17 mouse cellular contexts compared by ENCODE assay signal in the genomic region with DNA sequence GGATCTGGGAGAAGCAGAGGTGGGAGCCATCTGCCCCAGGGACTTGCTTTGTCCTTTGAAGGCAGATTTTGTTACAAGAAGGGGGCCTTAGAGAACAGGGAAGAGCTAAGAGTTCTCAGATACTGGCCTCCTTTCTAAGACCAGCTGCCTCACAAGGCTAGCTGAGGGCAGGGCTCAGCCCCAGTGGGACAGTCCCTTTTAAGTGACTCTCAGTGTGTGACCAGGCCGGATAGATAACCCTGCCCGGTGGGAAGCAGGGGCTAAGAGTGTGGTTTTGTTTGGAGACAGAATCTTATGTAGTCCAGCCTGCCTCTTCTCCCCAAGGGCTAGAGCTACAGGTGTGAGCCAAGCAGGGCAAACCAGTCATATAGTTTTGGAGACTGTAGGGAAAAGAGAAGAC. TPM values are rescaled to one million over a fixed set of nuclear protein-coding genes. Genes with fewer than 3 reads are reported as not detected.
DNase-seq lines count a peak whose midpoint lies in the region; ATAC-seq and TF ChIP-seq lines count a peak whose summit lies in the region.
"Had no signal": no experiment of that assay in that cellular context is flagged by ENCODE, and none has a peak within 500 bp of the region (broad histone marks: within the 10 kb centered on the region; RNA-seq: fewer than 3 reads in every experiment).

No protein-coding gene starts in this region.

- ATAC-seq in kidney, embryonic 15.5 days (replicated peaks; ENCODE audit: low FRiP score) = no peak
- ATAC-seq in embryonic facial prominence, embryonic 12.5 days (ENCODE audit: insufficient number of reproducible peaks, insufficient read depth, low FRiP score, low TSS enrichment) = no peak
- ATAC-seq in limb, embryonic 14.5 days (ENCODE audit: low FRiP score, low read depth) = no peak

- H3K4me2 ChIP-seq in kidney, embryonic 15.5 days = peak overlapping the region; percentile 94
- no peak overlapping the region; the same call in 1 of the 2 replicates for H3K4me2 ChIP-seq in embryonic facial prominence, embryonic 12.5 days (replicated peaks)
- H3K4me2 ChIP-seq in limb, embryonic 14.5 days (replicated peaks; ENCODE audit: low read depth, low read length, severe bottlenecking) = no peak overlapping the region

- H3K36me3 ChIP-seq in kidney, embryonic 15.5 days = no peaks in the 10 kb centered on the region
- H3K36me3 ChIP-seq in embryonic facial prominence, embryonic 12.5 days = no peaks in the 10 kb centered on the region
- H3K36me3 ChIP-seq in limb, embryonic 14.5 days (ENCODE audit: control insufficient read depth, insufficient read depth, low read length) = no peaks in the 10 kb centered on the region
- H3K36me3 ChIP-seq: limb, embryonic 15.5 days; midbrain, embryonic 10.5 days had no signal

- no peaks in the 10 kb centered on the region for H3K9me3 ChIP-seq in kidney, embryonic 15.5 days (replicated peaks)
- H3K9me3 ChIP-seq in embryonic facial prominence, embryonic 12.5 days = no peaks in the 10 kb centered on the region
- no peaks in the 10 kb centered on the region for H3K9me3 ChIP-seq in limb, embryonic 14.5 days (ENCODE audit: control insufficient read depth, low read length)
- H3K9me3 ChIP-seq: limb, embryonic 15.5 days; midbrain, embryonic 10.5 days had no signal

- intact Hi-C loops in gastrocnemius, adult 2 months (cut with DNase I) = no loop called here
- intact Hi-C loops in left cerebral cortex, postnatal 36 days (cut with DNase I) = no loop called here

- H3K27ac ChIP-seq in gastrocnemius, adult 2 months = peak overlapping the region; percentile 98
- H3K27ac ChIP-seq in kidney, embryonic 15.5 days = peak overlapping the region; percentile 98
- 0 out of 2 replicates have a peak overlapping the region, but pooled peaks have one; percentile 51 for H3K27ac ChIP-seq in embryonic facial prominence, embryonic 12.5 days
- H3K27ac ChIP-seq in limb, embryonic 14.5 days (replicated peaks; ENCODE audit: low read depth, low read length) = no peak overlapping the region
- H3K27ac ChIP-seq: limb, embryonic 15.5 days; midbrain, embryonic 10.5 days had no signal

- H3K4me3 ChIP-seq in gastrocnemius, adult 2 months = no peak overlapping the region
- no peak overlapping the region for H3K4me3 ChIP-seq in kidney, embryonic 15.5 days (replicated peaks)
- H3K4me3 ChIP-seq in embryonic facial prominence, embryonic 12.5 days = no peak overlapping the region
- H3K4me3 ChIP-seq in limb, embryonic 14.5 days (replicated peaks; ENCODE audit: low read length) = no peak overlapping the region

- no peaks in the 10 kb centered on the region for H3K27me3 ChIP-seq in kidney, embryonic 15.5 days
- no peaks in the 10 kb centered on the region for H3K27me3 ChIP-seq in embryonic facial prominence, embryonic 12.5 days
- no peaks in the 10 kb centered on the region for H3K27me3 ChIP-seq in limb, embryonic 14.5 days (ENCODE audit: control insufficient read depth, insufficient read depth, low read length)
- H3K27me3 ChIP-seq: limb, embryonic 15.5 days had no signal

- peaks cover 80% of the 10 kb centered on the region for H3K4me1 ChIP-seq in kidney, embryonic 15.5 days
- peaks cover 35% of the 10 kb centered on the region for H3K4me1 ChIP-seq in embryonic facial prominence, embryonic 12.5 days
- peaks cover 21% of the 10 kb centered on the region for H3K4me1 ChIP-seq in limb, embryonic 14.5 days (ENCODE audit: control insufficient read depth, insufficient read depth, low read length)

- 8% methylated on average over 2 of the region's 2 CpGs for WGBS in kidney, embryonic 15.5 days
- 9% methylated on average over 2 of the region's 2 CpGs for WGBS in embryonic facial prominence, embryonic 12.5 days
- whole genome bisulfite sequencing in limb, embryonic 14.5 days = 8% methylated on average over 2 of the region's 2 CpGs

- TF ChIP-seq POLR2A in limb, embryonic 14.5 days (IDR thresholded peaks at IDR 0.05; ENCODE audit: borderline replicate concordance, extremely low read depth, insufficient read depth, insufficient read length) = no peak

- DNase-seq in gastrocnemius, adult 2 months = no peak
- no peak for DNase-seq in gastrocnemius, postnatal 4 days (ENCODE audit: low spot score in 2 of 2)
- no peak for DNase-seq in kidney, adult 11 months
- DNase-seq in limb, embryonic 14.5 days (ENCODE audit: low spot score) = no peak
- DNase-seq in left cerebral cortex, postnatal 36 days (ENCODE audit: low spot score in 2 of 2) = no peak
- DNase-seq: adrenal gland, postnatal 25 days; lung, adult 2 months; right cerebral cortex, postnatal 14 days had no signal

- no peak overlapping the region for H3K9ac ChIP-seq in kidney, embryonic 15.5 days
- no peak overlapping the region for H3K9ac ChIP-seq in embryonic facial prominence, embryonic 12.5 days
- 0 out of 2 replicates have a peak overlapping the region, but pooled peaks have one; percentile 87 for H3K9ac ChIP-seq in limb, embryonic 14.5 days (ENCODE audit: low read depth, low read length, severe bottlenecking)
- H3K9ac ChIP-seq: limb, embryonic 15.5 days had no signal

- no peak for TF ChIP-seq CTCF in gastrocnemius, adult 2 months (IDR thresholded peaks at IDR 0.05)

RNA-seq across cellular contexts. Expression of gene Gprc5c, which starts 1.4 kb away (rescaled TPM):
- total RNA-seq in gastrocnemius, adult 2 months (2021) = 10 to 100 TPM; 45.4 to 82.1 TPM
- total RNA-seq in gastrocnemius, postnatal 4 days (2021) = 10 to 100 TPM; 51.0 to 57.9 TPM
- polyA plus RNA-seq in kidney, embryonic 15.5 days (2015; fragmentation: Nextera tagmentation; extraction: Ambion mirVana) = 119 TPM in 2 replicates
- 55.7 and 56.3 TPM in 2 replicates for polyA plus RNA-seq in embryonic facial prominence, embryonic 12.5 days (2016; fragmentation: Nextera tagmentation; extraction: Ambion mirVana)
- 34.1 and 48.8 TPM in 2 replicates for polyA plus RNA-seq in limb, embryonic 14.5 days (2012; rRNA removed)
- polyA plus RNA-seq in limb, embryonic 14.5 days (2014; fragmentation: Nextera tagmentation; extraction: Ambion mirVana) = 35.5 and 42.3 TPM in 2 replicates
- 1 to 10 TPM; 4.7 to 8.0 TPM for total RNA-seq in left cerebral cortex, postnatal 36 days (2021)
- total RNA-seq: hematopoietic stem cell, adult 5-6 weeks; MEL had no signal

RNA-seq across cellular contexts. Expression of gene Cd300a, which starts 40.3 kb away (rescaled TPM):
- total RNA-seq in gastrocnemius, adult 2 months (2021) = under 1 TPM; 0.50 to 0.66 TPM
- 1 to 10 TPM; 1.3 to 2.0 TPM for total RNA-seq in gastrocnemius, postnatal 4 days (2021)
- polyA plus RNA-seq in kidney, embryonic 15.5 days (2015; fragmentation: Nextera tagmentation; extraction: Ambion mirVana) = 1.7 and 1.8 TPM in 2 replicates
- polyA plus RNA-seq in embryonic facial prominence, embryonic 12.5 days (2016; fragmentation: Nextera tagmentation; extraction: Ambion mirVana) = 0.87 and 1.5 TPM in 2 replicates
- 2.2 and 3.1 TPM in 2 replicates for polyA plus RNA-seq in limb, embryonic 14.5 days (2012; rRNA removed)
- 1.2 and 1.5 TPM in 2 replicates for polyA plus RNA-seq in limb, embryonic 14.5 days (2014; fragmentation: Nextera tagmentation; extraction: Ambion mirVana)
- total RNA-seq in left cerebral cortex, postnatal 36 days (2021) = under 1 TPM; 0.42 to 0.61 TPM
- total RNA-seq: MEL had no signal

RNA-seq across cellular contexts. Expression of gene Gpr142, which starts 50.8 kb away (rescaled TPM):
- not detected for total RNA-seq in gastrocnemius, adult 2 months (2021)
- not detected for total RNA-seq in gastrocnemius, postnatal 4 days (2021)
- polyA plus RNA-seq in kidney, embryonic 15.5 days (2015; fragmentation: Nextera tagmentation; extraction: Ambion mirVana) = 0.14 TPM in 1 of 2 replicates, not detected in the other
- not detected in 2 replicates for polyA plus RNA-seq in embryonic facial prominence, embryonic 12.5 days (2016; fragmentation: Nextera tagmentation; extraction: Ambion mirVana)
- 0.19 TPM in 1 of 2 replicates, not detected in the other for polyA plus RNA-seq in limb, embryonic 14.5 days (2012; rRNA removed)
- polyA plus RNA-seq in limb, embryonic 14.5 days (2014; fragmentation: Nextera tagmentation; extraction: Ambion mirVana) = not detected in 2 replicates
- not detected for total RNA-seq in left cerebral cortex, postnatal 36 days (2021)
- total RNA-seq: adrenal gland, postnatal 25 days; gastrocnemius, adult 18-20 months; hematopoietic stem cell, adult 5-6 weeks; layer of hippocampus, postnatal 25 days; MEL had no signal
- polyA plus RNA-seq: limb, embryonic 15.5 days; lung, adult 2 months; thymus, postnatal 0 days had no signal

RNA-seq across cellular contexts. Expression of gene Btbd17, which starts 53.8 kb away (rescaled TPM):
- not detected for total RNA-seq in gastrocnemius, adult 2 months (2021)
- 1 to 10 TPM; 3.6 to 4.4 TPM for total RNA-seq in gastrocnemius, postnatal 4 days (2021)
- 1.0 and 1.5 TPM in 2 replicates for polyA plus RNA-seq in kidney, embryonic 15.5 days (2015; fragmentation: Nextera tagmentation; extraction: Ambion mirVana)
- polyA plus RNA-seq in embryonic facial prominence, embryonic 12.5 days (2016; fragmentation: Nextera tagmentation; extraction: Ambion mirVana) = 7.6 and 8.7 TPM in 2 replicates
- polyA plus RNA-seq in limb, embryonic 14.5 days (2012; rRNA removed) = 2.7 and 3.2 TPM in 2 replicates
- 1.00 and 1.4 TPM in 2 replicates for polyA plus RNA-seq in limb, embryonic 14.5 days (2014; fragmentation: Nextera tagmentation; extraction: Ambion mirVana)
- total RNA-seq in left cerebral cortex, postnatal 36 days (2021) = 10 to 100 TPM; 29.1 to 35.8 TPM
- total RNA-seq: adrenal gland, postnatal 25 days; gastrocnemius, adult 18-20 months; hematopoietic stem cell, adult 5-6 weeks; MEL had no signal
- polyA plus RNA-seq: thymus, postnatal 0 days had no signal

Comparison
In these comparisons a context has a peak if more than half of its experiments do, and no peak if none do; other contexts are left out.
1. RNA of gene Gprc5c, which starts 1.4 kb away (total RNA-seq): 45.4 to 82.1 TPM in gastrocnemius, adult 2 months and 51.0 to 57.9 TPM in gastrocnemius, postnatal 4 days; 4.7 to 8.0 TPM in left cerebral cortex, postnatal 36 days; every median in the first group is over 4 times any median in the second.